Mouse (Mus musculus): ENCODE measurements around the gene Mad1l1. TPM values are rescaled to one million over a fixed set of nuclear protein-coding genes. Genes with fewer than 3 reads are reported as not detected.

Gene Mad1l1
- polyA plus RNA-seq, 2 experiments = 31.8 to 38.2 TPM

DNA sequence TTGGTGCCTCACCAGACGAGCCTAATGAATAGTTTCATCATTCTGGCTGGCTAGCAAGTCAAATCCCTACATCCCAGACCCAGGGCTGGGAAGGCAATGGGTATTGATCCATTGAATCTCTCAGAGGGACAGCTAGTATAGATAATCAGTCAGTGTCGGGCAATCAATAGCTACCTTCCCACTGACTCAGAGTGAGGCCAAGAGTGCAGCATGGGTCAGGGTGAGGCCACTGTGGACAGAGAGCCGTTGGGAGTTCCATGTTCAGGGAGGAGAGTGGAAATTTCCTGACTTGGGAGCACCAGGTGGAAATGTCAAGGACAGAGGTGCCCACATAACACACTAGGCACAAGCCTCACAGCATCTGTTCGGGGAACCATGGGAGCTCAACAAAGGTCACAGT, 129.8 kb downstream of the Mad1l1 start:
- H3K4me3 ChIP-seq (replicated peaks; ENCODE audit: low read length) = no peak overlapping the region
- DNase-seq (ENCODE audit: low spot score) = no peak
- H3K27me3 ChIP-seq (ENCODE audit: control insufficient read depth, insufficient read depth, low read length) = no peaks in the 10 kb centered on the region
- H3K9ac ChIP-seq (ENCODE audit: low read depth, low read length, severe bottlenecking) = no peak overlapping the region
- H3K9me3 ChIP-seq (ENCODE audit: control insufficient read depth, low read length) = no peaks in the 10 kb centered on the region
- H3K4me1 ChIP-seq (ENCODE audit: control insufficient read depth, insufficient read depth, low read length) = peaks cover 7% of the 10 kb centered on the region; the same call in 1 of the 2 replicates
- H3K4me2 ChIP-seq (replicated peaks; ENCODE audit: low read depth, low read length, severe bottlenecking) = no peak overlapping the region
- peaks cover 13% of the 10 kb centered on the region; the same call in 1 of the 2 replicates for H3K36me3 ChIP-seq (ENCODE audit: control insufficient read depth, insufficient read depth, low read length)
- ATAC-seq (ENCODE audit: low FRiP score, low read depth) = no peak
- TF ChIP-seq POLR2A (IDR thresholded peaks at IDR 0.05; ENCODE audit: borderline replicate concordance, extremely low read depth, insufficient read depth, insufficient read length) = no peak
- WGBS = 69% methylated on average over 4 of the region's 4 CpGs
- no peak overlapping the region for H3K27ac ChIP-seq (replicated peaks; ENCODE audit: low read depth, low read length)

DNA sequence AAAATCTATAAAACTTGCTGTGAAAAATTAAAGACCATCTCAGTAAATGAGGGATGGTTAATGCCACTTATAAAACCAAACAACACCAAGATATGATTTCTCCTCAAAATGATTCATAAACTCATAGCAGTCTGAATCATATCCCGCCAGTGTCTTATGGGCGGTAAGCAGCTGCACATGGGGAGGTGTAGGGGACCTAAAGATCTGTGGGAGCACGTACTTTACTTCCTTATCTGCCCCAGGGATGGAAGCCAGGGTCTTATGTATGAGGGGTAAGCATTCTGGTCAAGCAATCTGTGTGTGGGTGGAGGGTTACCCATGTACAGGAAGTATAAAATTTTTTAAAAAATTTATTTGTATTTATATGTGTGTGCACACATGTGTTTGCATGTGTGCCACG, 135.0 kb downstream of the Mad1l1 start:
- no peak for TF ChIP-seq POLR2A (IDR thresholded peaks at IDR 0.05; ENCODE audit: borderline replicate concordance, extremely low read depth, insufficient read depth, insufficient read length)
- no peak overlapping the region for H3K9ac ChIP-seq (ENCODE audit: low read depth, low read length, severe bottlenecking)
- 83% methylated on average over 4 of the region's 4 CpGs for WGBS
- no peak overlapping the region for H3K27ac ChIP-seq (replicated peaks; ENCODE audit: low read depth, low read length)
- H3K4me2 ChIP-seq (replicated peaks; ENCODE audit: low read depth, low read length, severe bottlenecking) = no peak overlapping the region
- H3K9me3 ChIP-seq (ENCODE audit: control insufficient read depth, low read length) = no peaks in the 10 kb centered on the region
- DNase-seq (ENCODE audit: low spot score) (no peak), ATAC-seq (ENCODE audit: low FRiP score, low read depth) (no peak)
- H3K4me3 ChIP-seq (replicated peaks; ENCODE audit: low read length) = no peak overlapping the region
- H3K36me3 ChIP-seq (ENCODE audit: control insufficient read depth, insufficient read depth, low read length) = no peaks in the 10 kb centered on the region
- H3K4me1 ChIP-seq (ENCODE audit: control insufficient read depth, insufficient read depth, low read length) = peaks cover 4% of the 10 kb centered on the region; the same call in 1 of the 2 replicates
- H3K27me3 ChIP-seq (ENCODE audit: control insufficient read depth, insufficient read depth, low read length) = no peaks in the 10 kb centered on the region

DNA sequence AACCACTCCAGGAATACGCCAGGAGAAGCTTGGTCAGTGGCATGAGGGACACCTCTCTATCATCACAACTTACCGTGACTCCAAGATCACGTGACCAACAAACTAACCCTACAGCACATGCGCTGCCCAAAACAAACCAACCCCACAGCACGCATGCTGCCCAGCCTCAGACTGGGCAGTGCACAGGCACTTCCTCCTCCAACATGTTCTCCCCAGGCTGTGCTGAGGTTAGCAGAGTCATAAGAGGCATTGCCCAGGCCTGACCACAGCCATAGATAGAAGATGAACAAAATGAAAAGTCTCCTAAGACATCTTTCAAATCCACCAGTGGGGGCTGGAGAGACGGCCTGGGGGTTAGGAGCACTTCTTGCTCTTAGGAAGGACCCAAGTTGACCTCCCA, 135.6 kb downstream of the Mad1l1 start:
- Histone ChIP-seq H3K4me2 (replicated peaks; ENCODE audit: low read depth, low read length, severe bottlenecking) (no peak overlapping the region), H3K4me3 (replicated peaks; ENCODE audit: low read length) (no peak overlapping the region)
- no peak for TF ChIP-seq POLR2A (IDR thresholded peaks at IDR 0.05; ENCODE audit: borderline replicate concordance, extremely low read depth, insufficient read depth, insufficient read length)

DNA sequence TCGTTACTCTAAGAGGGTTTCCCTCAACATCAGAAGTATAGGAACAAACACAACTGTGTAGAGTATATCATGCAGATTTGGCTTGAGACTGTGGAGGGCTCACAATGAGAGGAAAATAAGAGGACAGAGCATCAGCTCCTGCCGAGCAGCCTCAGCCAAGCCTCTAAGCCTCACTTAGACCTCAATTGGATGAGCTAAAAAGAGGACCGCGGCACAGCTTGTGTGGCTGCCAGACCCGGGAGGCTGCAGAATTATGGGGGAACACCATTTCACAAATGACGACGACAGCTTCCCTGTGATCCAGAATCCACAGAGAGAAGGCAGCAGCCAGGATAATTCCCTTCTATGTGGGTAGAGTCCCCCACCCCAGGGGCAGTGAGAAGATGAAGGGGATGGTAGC, 138.0 kb downstream of the Mad1l1 start:
- DNase-seq (ENCODE audit: low spot score) (no peak), ATAC-seq (ENCODE audit: low FRiP score, low read depth) (no peak)
- no peak for TF ChIP-seq POLR2A (IDR thresholded peaks at IDR 0.05; ENCODE audit: borderline replicate concordance, extremely low read depth, insufficient read depth, insufficient read length)
- 83% methylated on average over 7 of the region's 7 CpGs for WGBS
- H3K36me3 ChIP-seq (ENCODE audit: control insufficient read depth, insufficient read depth, low read length) = no peaks in the 10 kb centered on the region
- no peak overlapping the region for H3K4me2 ChIP-seq (replicated peaks; ENCODE audit: low read depth, low read length, severe bottlenecking)
- H3K4me3 ChIP-seq (replicated peaks; ENCODE audit: low read length) = no peak overlapping the region
- no peak overlapping the region for H3K9ac ChIP-seq (ENCODE audit: low read depth, low read length, severe bottlenecking)
- H3K27ac ChIP-seq (replicated peaks; ENCODE audit: low read depth, low read length) = no peak overlapping the region
- H3K4me1 ChIP-seq (ENCODE audit: control insufficient read depth, insufficient read depth, low read length) = no peaks in the 10 kb centered on the region
- H3K9me3 ChIP-seq (ENCODE audit: control insufficient read depth, low read length) = no peaks in the 10 kb centered on the region
- H3K27me3 ChIP-seq (ENCODE audit: control insufficient read depth, insufficient read depth, low read length) = no peaks in the 10 kb centered on the region

More for the DNA sequence above, 135.6 kb downstream of the Mad1l1 start:
- no peak for ATAC-seq (ENCODE audit: low FRiP score, low read depth)
- H3K4me1 ChIP-seq (ENCODE audit: control insufficient read depth, insufficient read depth, low read length) = no peaks in the 10 kb centered on the region
- H3K9ac ChIP-seq (ENCODE audit: low read depth, low read length, severe bottlenecking) = no peak overlapping the region
- DNase-seq (ENCODE audit: low spot score) = no peak
- H3K27ac ChIP-seq (replicated peaks; ENCODE audit: low read depth, low read length) = no peak overlapping the region
- no peaks in the 10 kb centered on the region for H3K27me3 ChIP-seq (ENCODE audit: control insufficient read depth, insufficient read depth, low read length)
- no peaks in the 10 kb centered on the region for H3K36me3 ChIP-seq (ENCODE audit: control insufficient read depth, insufficient read depth, low read length)
- 92% methylated on average over 6 of the region's 6 CpGs for WGBS
- no peaks in the 10 kb centered on the region for H3K9me3 ChIP-seq (ENCODE audit: control insufficient read depth, low read length)

DNA sequence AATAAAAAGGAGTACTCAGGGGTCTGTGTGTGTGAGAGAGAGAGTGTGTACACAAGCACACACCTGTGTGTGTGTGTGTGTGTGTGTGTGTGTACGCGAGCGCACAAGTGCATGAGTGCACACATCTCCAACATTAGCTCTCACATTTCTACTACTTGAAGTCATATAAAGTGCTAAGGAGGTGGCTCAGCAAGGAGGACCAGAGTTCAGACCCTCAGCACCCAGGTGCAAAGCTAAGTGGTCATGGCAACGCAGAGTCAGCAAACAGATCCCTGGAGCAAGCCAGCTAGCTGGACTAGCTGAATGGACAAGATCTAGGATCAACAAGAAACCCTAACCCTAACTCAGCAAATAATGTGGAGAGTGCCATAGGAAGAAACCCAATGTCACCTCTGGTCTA, 139.0 kb downstream of the Mad1l1 start:
- no peak for DNase-seq (ENCODE audit: low spot score)
- no peak for TF ChIP-seq POLR2A (IDR thresholded peaks at IDR 0.05; ENCODE audit: borderline replicate concordance, extremely low read depth, insufficient read depth, insufficient read length)
- H3K4me1 ChIP-seq (ENCODE audit: control insufficient read depth, insufficient read depth, low read length) = no peaks in the 10 kb centered on the region
- H3K9ac ChIP-seq (ENCODE audit: low read depth, low read length, severe bottlenecking) = no peak overlapping the region
- H3K27ac ChIP-seq (replicated peaks; ENCODE audit: low read depth, low read length) = no peak overlapping the region
- H3K4me3 ChIP-seq (replicated peaks; ENCODE audit: low read length) = no peak overlapping the region
- no peak for ATAC-seq (ENCODE audit: low FRiP score, low read depth)
- H3K9me3 ChIP-seq (ENCODE audit: control insufficient read depth, low read length) = no peaks in the 10 kb centered on the region
- no peak overlapping the region for H3K4me2 ChIP-seq (replicated peaks; ENCODE audit: low read depth, low read length, severe bottlenecking)
- 88% methylated on average over 4 of the region's 4 CpGs for WGBS
- no peaks in the 10 kb centered on the region for H3K36me3 ChIP-seq (ENCODE audit: control insufficient read depth, insufficient read depth, low read length)
- H3K27me3 ChIP-seq (ENCODE audit: control insufficient read depth, insufficient read depth, low read length) = no peaks in the 10 kb centered on the region

DNA sequence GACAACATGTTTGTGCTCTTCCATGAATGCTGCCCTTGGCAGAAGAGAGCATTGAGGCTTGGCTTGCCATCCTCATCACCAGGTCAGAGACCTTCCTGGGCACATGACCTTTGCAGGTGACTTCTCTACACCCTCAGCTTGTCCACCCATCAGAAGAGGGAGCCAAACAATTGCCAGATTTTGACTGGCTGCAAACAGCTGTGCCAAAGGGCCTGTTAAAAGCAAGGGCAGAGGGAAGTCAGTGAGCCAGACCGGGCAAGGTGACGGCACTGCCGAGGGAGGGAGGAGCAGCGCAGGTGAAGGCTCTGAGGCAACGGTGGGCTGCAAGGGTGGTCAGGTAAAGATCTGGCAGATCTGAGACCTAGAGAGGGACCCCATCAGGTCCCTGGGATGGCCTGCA, 141.3 kb downstream of the Mad1l1 start:
- WGBS = 89% methylated on average over 5 of the region's 5 CpGs
- Histone ChIP-seq H3K9ac (ENCODE audit: low read depth, low read length, severe bottlenecking) (no peak overlapping the region), H3K9me3 (ENCODE audit: control insufficient read depth, low read length) (no peaks in the 10 kb centered on the region), H3K4me2 (replicated peaks; ENCODE audit: low read depth, low read length, severe bottlenecking) (no peak overlapping the region), H3K4me1 (ENCODE audit: control insufficient read depth, insufficient read depth, low read length) (peaks cover 19% of the 10 kb centered on the region), H3K4me3 (replicated peaks; ENCODE audit: low read length) (no peak overlapping the region), H3K27me3 (ENCODE audit: control insufficient read depth, insufficient read depth, low read length) (no peaks in the 10 kb centered on the region), H3K36me3 (ENCODE audit: control insufficient read depth, insufficient read depth, low read length) (no peaks in the 10 kb centered on the region), H3K27ac (replicated peaks; ENCODE audit: low read depth, low read length) (no peak overlapping the region)
- DNase-seq (ENCODE audit: low spot score) (no peak), ATAC-seq (ENCODE audit: low FRiP score, low read depth) (no peak)
- TF ChIP-seq POLR2A (IDR thresholded peaks at IDR 0.05; ENCODE audit: borderline replicate concordance, extremely low read depth, insufficient read depth, insufficient read length) = no peak
